Mouse (Mus musculus): ENCODE data around the gene Smco1. TPM values are rescaled to one million over a fixed set of nuclear protein-coding genes. Genes with fewer than 3 reads are reported as not detected.
A peak's percentile ranks its signal among the peaks of the same experiment; 100 is the strongest.

Smco1 gene
- polyA plus RNA-seq, 1 experiment from 2014 or later: not detected

DNA sequence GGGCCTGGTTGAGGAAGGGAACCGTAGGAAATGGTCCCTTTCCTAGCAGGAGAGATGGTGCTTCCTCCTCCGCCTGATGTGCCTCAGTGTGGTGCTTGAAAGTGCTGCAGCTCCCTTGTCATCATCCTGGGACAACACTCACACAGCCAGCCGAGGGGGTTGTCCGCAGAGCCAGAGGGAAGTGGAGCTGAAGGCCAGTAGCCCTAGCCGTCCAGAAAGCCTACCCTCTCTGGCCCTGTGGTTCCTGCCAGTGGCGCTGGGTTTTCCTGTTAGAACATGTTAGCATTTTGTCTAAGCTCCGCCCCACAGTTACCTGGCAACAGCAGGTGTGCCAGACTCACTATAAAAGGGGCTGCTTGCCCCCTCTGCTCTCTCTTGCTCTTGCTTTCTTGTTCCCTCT is 52.7 kb downstream of the Smco1 start:
- H3K4me1 ChIP-seq (ENCODE audit: control insufficient read depth, insufficient read depth, low read length): no peaks in the 10 kb centered on the region; the same call in 1 of the 2 replicates
- no peaks in the 10 kb centered on the region for H3K36me3 ChIP-seq (ENCODE audit: control insufficient read depth, insufficient read depth, low read length)
- peak overlapping the region; percentile 29; the same call in 1 of the 2 replicates for H3K4me2 ChIP-seq
- ATAC-seq (replicated peaks; ENCODE audit: insufficient number of reproducible peaks, low FRiP score, low TSS enrichment): no peak
- 21% methylated on average over 7 of the region's 7 CpGs for WGBS (ENCODE audit: insufficient replicate concordance)
- no peak overlapping the region for H3K27ac ChIP-seq (ENCODE audit: low read depth, low read length)
- no peak overlapping the region for H3K9ac ChIP-seq (ENCODE audit: low read depth, low read length)
- H3K9me3 ChIP-seq (replicated peaks; ENCODE audit: control insufficient read depth, low read length): no peaks in the 10 kb centered on the region
- H3K4me3 ChIP-seq (ENCODE audit: low read depth, low read length): no peak overlapping the region
- no peaks in the 10 kb centered on the region for H3K27me3 ChIP-seq (ENCODE audit: control insufficient read depth, insufficient read depth, low read length)

MicroRNA genes within 50 kb of the gene (microRNA counts, 519-probe panel; counts per million panel counts)
- 32.2 counts per million for microRNA mmu-miR-1946a

Small RNAs within 50 kb of the gene (microRNA-seq; reads per million reads assigned to microRNA genes)
- gene Mir1946a (ENCODE audit: borderline number of aligned reads): not detected

Other genes starting within 250 kb of the Smco1 start
- 33.9 and 37.5 TPM in 2 replicates for gene Pak2, start 192.1 kb upstream of the Smco1 start, polyA plus RNA-seq (2014; fragmentation: Nextera tagmentation; extraction: Ambion mirVana)
- gene Pigx, start 171.7 kb upstream of the Smco1 start, polyA plus RNA-seq (2014; fragmentation: Nextera tagmentation; extraction: Ambion mirVana): 86.3 and 91.7 TPM in 2 replicates
- gene Cep19, start 171.7 kb upstream of the Smco1 start, polyA plus RNA-seq (2014; fragmentation: Nextera tagmentation; extraction: Ambion mirVana): 22.0 and 24.4 TPM in 2 replicates
- gene Nrros, start 105.9 kb upstream of the Smco1 start, polyA plus RNA-seq (2014; fragmentation: Nextera tagmentation; extraction: Ambion mirVana): 5.9 and 6.6 TPM in 2 replicates
- 0.42 TPM in 1 of 2 replicates, not detected in the other for gene Bex6, start 91.6 kb upstream of the Smco1 start, polyA plus RNA-seq (2014; fragmentation: Nextera tagmentation; extraction: Ambion mirVana)
- 11.2 and 12.4 TPM in 2 replicates for gene Fbxo45, start 24.3 kb upstream of the Smco1 start, polyA plus RNA-seq (2014; fragmentation: Nextera tagmentation; extraction: Ambion mirVana)
- gene Wdr53, start 24.2 kb upstream of the Smco1 start, polyA plus RNA-seq (2014; fragmentation: Nextera tagmentation; extraction: Ambion mirVana): 11.1 and 14.3 TPM in 2 replicates
- 17.3 and 18.7 TPM in 2 replicates for gene Rnf168, start 6.0 kb downstream of the Smco1 start, polyA plus RNA-seq (2014; fragmentation: Nextera tagmentation; extraction: Ambion mirVana)
- gene Ubxn7, start 60.8 kb downstream of the Smco1 start, polyA plus RNA-seq (2014; fragmentation: Nextera tagmentation; extraction: Ambion mirVana): 21.0 and 22.2 TPM in 2 replicates
- not detected in 2 replicates for gene Tm4sf19, start 129.0 kb downstream of the Smco1 start, polyA plus RNA-seq (2014; fragmentation: Nextera tagmentation; extraction: Ambion mirVana)
- gene Tctex1d2, start 148.2 kb downstream of the Smco1 start, polyA plus RNA-seq (2014; fragmentation: Nextera tagmentation; extraction: Ambion mirVana): 25.4 and 26.0 TPM in 2 replicates
- 38.0 and 41.8 TPM in 2 replicates for gene Pcyt1a, start 159.5 kb downstream of the Smco1 start, polyA plus RNA-seq (2014; fragmentation: Nextera tagmentation; extraction: Ambion mirVana)
- 3.2 and 3.8 TPM in 2 replicates for gene Slc51a, start 216.4 kb downstream of the Smco1 start, polyA plus RNA-seq (2014; fragmentation: Nextera tagmentation; extraction: Ambion mirVana)
- 0.27 TPM in 1 of 2 replicates, not detected in the other for gene Zdhhc19, start 224.8 kb downstream of the Smco1 start, polyA plus RNA-seq (2014; fragmentation: Nextera tagmentation; extraction: Ambion mirVana)

All from heart, embryonic 11.5 days (tissue).